Comparison of ENCODE assay signal across 16 mouse cellular contexts in the genomic region with DNA sequence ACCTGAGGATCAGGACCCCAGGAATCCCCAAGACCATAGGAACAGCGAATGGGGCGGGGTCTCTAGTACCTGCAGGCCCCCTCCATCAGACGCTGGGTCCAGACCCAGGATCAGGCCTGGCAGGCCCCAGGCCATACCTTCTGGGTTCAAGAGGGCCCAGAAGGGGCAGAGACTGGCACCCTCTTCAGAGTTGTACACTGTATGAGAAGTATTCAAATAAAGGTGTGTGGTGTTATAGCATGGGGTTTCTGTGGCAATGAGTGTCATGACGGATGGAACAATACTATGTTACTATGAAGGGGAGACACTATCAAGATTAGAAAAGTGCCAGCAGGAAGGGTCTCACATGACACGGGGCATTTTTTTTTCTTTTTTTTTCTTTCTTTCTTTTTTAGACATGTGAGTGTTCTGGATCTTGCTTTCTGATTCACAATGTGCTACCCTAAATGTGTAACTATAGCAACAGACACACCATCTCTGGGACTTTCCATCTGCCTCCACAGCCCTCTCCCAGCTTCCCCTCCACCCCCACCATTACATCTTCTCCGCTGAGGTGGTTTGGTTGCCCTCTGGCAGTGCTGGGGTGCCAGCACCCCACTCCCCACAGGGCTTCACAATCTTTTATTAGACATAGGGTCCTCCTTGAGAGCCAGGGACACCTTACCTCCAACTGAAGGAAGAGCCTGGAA. TPM values are rescaled to one million over a fixed set of nuclear protein-coding genes. Genes with fewer than 3 reads are reported as not detected.
DNase-seq lines count a peak whose midpoint lies in the region; ATAC-seq lines count a peak whose summit lies in the region.
"Had no signal": no experiment of that assay in that cellular context is flagged by ENCODE, and none has a peak within 500 bp of the region (broad histone marks: within the 10 kb centered on the region; RNA-seq: fewer than 3 reads in every experiment).

No protein-coding gene starts in this region.

- intact Hi-C loops in left cerebral cortex, postnatal 14 days (cut with DNase I), result loop anchor here (5.0 kb wide), 1 partner anchor 131 kb away; the partner anchor contains the start of gene Ppfia4

- peak; percentile 31; the same call in 1 of the 2 replicates for ATAC-seq in frontal cortex, adult (ENCODE audit: low TSS enrichment)
- peak; percentile 73 for ATAC-seq in CD4-positive, CD25-positive, alpha-beta regulatory T cell, adult 4 months
- no peak for ATAC-seq in cerebellum, adult (ENCODE audit: insufficient number of reproducible peaks, low FRiP score, low TSS enrichment)
- ATAC-seq: hindbrain, embryonic 16.5 days; liver, postnatal 0 days; midbrain, embryonic 16.5 days had no signal

- no peak for DNase-seq in frontal cortex, postnatal 10 days (ENCODE audit: low spot score in 2 of 2)
- peak; percentile 43 to 59 for DNase-seq in left cerebral cortex, postnatal 14 days (ENCODE audit: low spot score in 2 of 2)
- no peak for DNase-seq in left cerebral cortex, adult 11 months (ENCODE audit: low spot score)
- DNase-seq in induced T-regulatory cell, adult 2 months (ENCODE audit: low read depth), result peak; percentile 35
- DNase-seq: adrenal gland, adult 2 months; thymus, adult 18-20 months had no signal

RNA-seq across cellular contexts. Expression of gene Mybph, which starts 7.9 kb away (rescaled TPM):
- not detected for total RNA-seq in left cerebral cortex, postnatal 14 days (2021)
- polyA plus RNA-seq in CD4-positive, CD25-positive, alpha-beta regulatory T cell, adult 4 months (2017; shearing (Covaris generic)), result not detected
- total RNA-seq: heart, adult 2 months; hematopoietic stem cell, adult 5-6 weeks; neutrophil, adult 5-6 weeks had no signal
- polyA plus RNA-seq: liver, postnatal 0 days; spleen, adult 2 months had no signal

RNA-seq across cellular contexts. Expression of gene Chil1, which starts 19.2 kb away (rescaled TPM):
- 1 to 10 TPM; 5.9 to 6.9 TPM for total RNA-seq in left cerebral cortex, postnatal 14 days (2021)
- polyA plus RNA-seq in CD4-positive, CD25-positive, alpha-beta regulatory T cell, adult 4 months (2017; shearing (Covaris generic)), result under 1 TPM; 0.51 to 0.94 TPM

RNA-seq across cellular contexts. Expression of gene Adora1, which starts 34.1 kb away (rescaled TPM):
- total RNA-seq in left cerebral cortex, postnatal 14 days (2021), result 100 to 1,000 TPM; 169 to 185 TPM
- polyA plus RNA-seq in CD4-positive, CD25-positive, alpha-beta regulatory T cell, adult 4 months (2017; shearing (Covaris generic)), result under 1 TPM in 1 of 2 experiments, not detected in 1; 0.26 TPM
- total RNA-seq: neutrophil, adult 5-6 weeks had no signal

Comparison
In these comparisons a context has a peak if more than half of its experiments do, and no peak if none do; other contexts are left out.
1. DNase-seq: peak in left cerebral cortex, postnatal 14 days (2 of 2) and induced T-regulatory cell, adult 2 months (single experiment); none in frontal cortex, postnatal 10 days (0 of 2) and left cerebral cortex, adult 11 months (single experiment).